Mouse (Mus musculus) bone marrow, adult 2 months (tissue): ENCODE results near the gene Ankrd6.

Source experiments
- CTCF ChIP-seq: fragments of 200-500 bp; IDR thresholded peaks from 2 replicates; pipeline ENCODE4 v1.5.1; 2011; ENCODE audit warnings: low read length, control low read depth; ENCODE audit not compliant: control insufficient read depth, insufficient read depth
- POLR2A ChIP-seq: fragments of 200-500 bp; IDR thresholded peaks from 2 replicates; pipeline ENCODE4 v1.6.1; 2011; ENCODE audit warnings: low read depth, mild to moderate bottlenecking, control low read depth, low read length, borderline replicate concordance; ENCODE audit not compliant: control insufficient read depth

DNA sequence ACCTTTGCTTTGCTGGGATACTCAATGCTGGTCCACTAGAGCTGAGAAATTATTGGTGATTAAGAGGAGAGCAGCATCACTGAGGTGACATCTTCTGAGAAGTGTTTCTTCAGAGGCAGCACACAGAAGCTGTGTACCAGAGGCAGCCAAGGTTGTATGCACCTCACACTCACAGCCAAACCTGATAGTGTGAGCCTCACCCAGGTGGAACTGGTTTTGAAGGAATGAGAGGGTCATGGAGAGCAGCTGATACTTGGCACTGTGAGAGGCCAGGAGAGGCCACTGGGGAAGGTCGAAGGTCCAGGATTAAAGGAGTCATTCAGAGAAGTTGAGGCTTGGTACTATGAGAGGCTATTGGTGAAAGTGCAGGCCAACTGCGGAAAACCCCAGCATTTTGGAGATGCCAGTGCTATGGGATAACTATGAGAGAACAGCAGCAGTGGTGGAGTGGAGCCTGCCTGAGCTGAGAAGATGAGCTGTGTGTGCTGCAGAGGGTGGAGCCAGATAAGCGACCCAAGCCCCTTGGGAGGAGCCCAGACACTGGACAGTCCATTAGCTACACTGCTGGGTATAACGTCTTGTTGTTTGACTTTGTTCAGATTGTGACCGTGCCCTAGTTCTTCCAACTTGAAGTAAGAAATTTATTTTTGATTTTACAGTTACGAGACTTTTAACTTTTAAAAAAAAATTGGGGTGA is 33.8 kb downstream of the Ankrd6 start:
- no peak for TF ChIP-seq CTCF
- no peak for TF ChIP-seq POLR2A
